Mouse (Mus musculus): ENCODE data around the gene Nanos3. TPM values are rescaled to one million over a fixed set of nuclear protein-coding genes. Genes with fewer than 3 reads are reported as not detected.
A peak's percentile ranks its signal among the peaks of the same experiment; 100 is the strongest.

Nanos3 gene
- total and polyA plus RNA-seq, 3 experiments: not detected

- peak; percentile 48; the same call in 1 of the 2 replicates for TF ChIP-seq IRF4 (IDR thresholded peaks at IDR 0.05; ENCODE audit: low read depth, low read length)
- peak; percentile 65; the same call in 1 of the 2 replicates for TF ChIP-seq MAFK (IDR thresholded peaks at IDR 0.05; ENCODE audit: insufficient replicate concordance, low read length)
- no peak for TF ChIP-seq JUN (IDR thresholded peaks at IDR 0.05; ENCODE audit: insufficient read depth, low read depth, low read length)
- peak; percentile 64 for TF ChIP-seq ETS1 (conservative IDR thresholded peaks at IDR 0.05; ENCODE audit: low read depth, low read length)
- no peak for TF ChIP-seq ZKSCAN1 (IDR thresholded peaks at IDR 0.05; ENCODE audit: borderline replicate concordance, low read depth, low read length)
- TF ChIP-seq MYC (IDR thresholded peaks at IDR 0.05; ENCODE audit: low read depth, low read length): no peak
- no peak; the same call in 1 of the 2 replicates for TF ChIP-seq NRF1 (IDR thresholded peaks at IDR 0.05; ENCODE audit: low read depth, low read length)
- no peak for TF ChIP-seq RAD21 (IDR thresholded peaks at IDR 0.05; ENCODE audit: low read depth, low read length)
- TF ChIP-seq MXI1 (IDR thresholded peaks at IDR 0.05; ENCODE audit: low read depth, low read length): peak; percentile 33; the same call in 1 of the 2 replicates
- TF ChIP-seq POLR2A (IDR thresholded peaks at IDR 0.05; ENCODE audit: low read depth, low read length): peak; percentile 54; the same call in 1 of the 2 replicates
- TF ChIP-seq TCF12 (IDR thresholded peaks at IDR 0.05; ENCODE audit: low read depth, low read length): no peak; the same call in 1 of the 2 replicates
- TF ChIP-seq NELFE (IDR thresholded peaks at IDR 0.05; ENCODE audit: low read depth, low read length): peak; percentile 38; the same call in 1 of the 2 replicates
- TF ChIP-seq KAT2A (IDR thresholded peaks at IDR 0.05; ENCODE audit: insufficient replicate concordance, low read length): 0 out of 2 replicates have a peak, but pooled peaks have one; percentile 43
- TF ChIP-seq EP300 (IDR thresholded peaks at IDR 0.05; ENCODE audit: low read length): peak; percentile 17
- TF ChIP-seq ZNF384 (IDR thresholded peaks at IDR 0.05; ENCODE audit: low read depth, low read length): peak; percentile 58; the same call in 1 of the 2 replicates
These were observed 19.2 kb upstream of the Nanos3 start (continued) for GRCm38 (mm10) chr8:84203975-84204772.

GRCm38 (mm10) chr8:84202938-84203917 lies 18.2 kb upstream of the Nanos3 start:
- peak overlapping the region; percentile 94 for H3K27ac ChIP-seq (ENCODE audit: insufficient read depth, low read depth)
- DNase-seq (ENCODE audit: extremely low read depth): peak; percentile 72

More at GRCm38 (mm10) chr8:84202938-84203917, 18.2 kb upstream of the Nanos3 start:
- H3K79me2 ChIP-seq (replicated peaks; ENCODE audit: control insufficient read depth, extremely low read depth, insufficient read depth, poor library complexity, severe bottlenecking): peaks cover 28% of the 10 kb centered on the region
- peaks cover 26 to 63% of the 10 kb centered on the region in 2 experiments for H3K4me1 ChIP-seq (ENCODE audit: control insufficient read depth in 1 of 2, insufficient read depth in 2 of 2)
- peak overlapping the region; percentile 84 for H3K4me2 ChIP-seq (ENCODE audit: insufficient read depth, low read depth, poor library complexity, severe bottlenecking)
- no peaks in the 10 kb centered on the region for H3K27me3 ChIP-seq (replicated peaks)
- peak overlapping the region; percentile 71 to 96 (median 82) for H3K4me3 ChIP-seq (replicated peaks in 1 of 3; ENCODE audit: low read depth in 2 of 3, low read length in 2 of 3, poor library complexity in 1 of 3)
- in situ Hi-C loops (cut with MboI; ENCODE audit: low pct_ligation_motif_present, low pct_unique_long_range_greater_than_20kb, low sequenced_read_pairs) (loop anchor here (25.0 kb wide), 1 partner anchor 159 kb away; no protein-coding TSS in a partner anchor), dilution Hi-C loops (cut with MboI; ENCODE audit: extremely low pct_ligation_motif_present, extremely low pct_unique_long_range_greater_than_20kb, low sequenced_read_pairs) (no loop called here)
- H3K36me3 ChIP-seq (replicated peaks in 1 of 2; ENCODE audit: control insufficient read depth in 1 of 2, insufficient read depth in 1 of 2, low read length in 1 of 2): peaks cover 13 to 33% of the 10 kb centered on the region in 2 experiments
- H3K9me3 ChIP-seq (replicated peaks; ENCODE audit: low read length): no peaks in the 10 kb centered on the region
- H3K9ac ChIP-seq (ENCODE audit: insufficient read depth, low read depth): peak overlapping the region; percentile 93
- peak; percentile 68; the same call in 1 of the 2 replicates for TF ChIP-seq POLR2A (IDR thresholded peaks at IDR 0.05; ENCODE audit: low read depth, low read length)
- TF ChIP-seq CHD2 (IDR thresholded peaks at IDR 0.05; ENCODE audit: low read length): peak; percentile 37; the same call in 1 of the 2 replicates
- TF ChIP-seq TBP (conservative IDR thresholded peaks at IDR 0.05; ENCODE audit: low read depth, low read length): 0 out of 2 replicates have a peak, but pooled peaks have one; percentile 28
- no peak for TF ChIP-seq NELFE (IDR thresholded peaks at IDR 0.05; ENCODE audit: low read depth, low read length)
- no peak for TF ChIP-seq ETS1 (conservative IDR thresholded peaks at IDR 0.05; ENCODE audit: low read depth, low read length)
- TF ChIP-seq BHLHE40 (IDR thresholded peaks at IDR 0.05; ENCODE audit: low read depth, low read length): no peak
- TF ChIP-seq IRF4 (IDR thresholded peaks at IDR 0.05; ENCODE audit: low read depth, low read length): peak; percentile 33; the same call in 1 of the 2 replicates
- TF ChIP-seq MEF2A (IDR thresholded peaks at IDR 0.05; ENCODE audit: borderline replicate concordance, low read depth, low read length): 0 out of 2 replicates have a peak, but pooled peaks have one; percentile 28
- 0 out of 2 replicates have a peak, but pooled peaks have one; percentile 21 for TF ChIP-seq UBTF (IDR thresholded peaks at IDR 0.05; ENCODE audit: low read depth, low read length)
- TF ChIP-seq SIN3A (IDR thresholded peaks at IDR 0.05; ENCODE audit: low read length): 0 out of 2 replicates have a peak, but pooled peaks have one; percentile 53
- peak; percentile 4; the same call in 1 of the 2 replicates for TF ChIP-seq MXI1 (IDR thresholded peaks at IDR 0.05; ENCODE audit: low read depth, low read length)

All from CH12.LX (cell line).